Mouse (Mus musculus): ENCODE data around the gene Gstm7. TPM values are rescaled to one million over a fixed set of nuclear protein-coding genes. Genes with fewer than 3 reads are reported as not detected.
A peak's percentile ranks its signal among the peaks of the same experiment; 100 is the strongest.

The Gstm7 gene
- polyA plus RNA-seq, 1 experiment from 2014 or later = 14.6 TPM

DNA sequence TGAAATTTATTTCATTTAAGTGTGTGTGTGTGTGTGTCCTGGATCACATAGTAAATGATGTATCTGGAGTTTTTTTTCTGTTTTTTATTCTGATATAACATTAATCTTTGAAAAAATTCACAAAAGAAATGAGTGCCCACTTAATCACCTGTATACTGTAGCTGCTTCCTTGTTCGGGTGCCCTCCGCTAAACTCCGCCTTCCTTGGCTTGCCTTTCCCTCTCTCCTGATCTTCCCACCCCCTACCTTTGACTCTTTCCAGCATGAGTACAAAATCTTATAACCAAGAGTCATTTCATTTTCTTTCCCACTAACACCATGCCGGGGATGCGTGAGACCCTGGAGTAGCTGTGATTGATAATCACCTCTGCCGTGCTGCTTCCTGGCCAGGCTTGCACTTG lies 511 bp upstream of the Gstm7 start:
- peak overlapping the region; percentile 54; the same call in 1 of the 2 replicates for H3K27ac ChIP-seq (replicated peaks)
- no peaks in the 10 kb centered on the region for H3K36me3 ChIP-seq
- peaks cover 25% of the 10 kb centered on the region for H3K4me1 ChIP-seq
- no peak for ATAC-seq (ENCODE audit: extremely low read depth, insufficient number of reproducible peaks, low FRiP score, low TSS enrichment)
- no peaks in the 10 kb centered on the region for H3K9me3 ChIP-seq
- H3K9ac ChIP-seq = no peak overlapping the region; the same call in 1 of the 2 replicates
- H3K4me3 ChIP-seq = no peak overlapping the region
- WGBS = 67% methylated on average over 6 of the region's 6 CpGs
- H3K27me3 ChIP-seq (replicated peaks) = peaks cover 11% of the 10 kb centered on the region
- no peak overlapping the region; the same call in 1 of the 2 replicates for H3K4me2 ChIP-seq

GRCm38 (mm10) chr3:107931134-107931533 lies 483 bp downstream of the Gstm7 start:
- H3K36me3 ChIP-seq = no peaks in the 10 kb centered on the region
- H3K9ac ChIP-seq = peak overlapping the region; percentile 75
- H3K27ac ChIP-seq (replicated peaks) = peak overlapping the region; percentile 71
- ATAC-seq (ENCODE audit: extremely low read depth, insufficient number of reproducible peaks, low FRiP score, low TSS enrichment) = no peak
- peak overlapping the region; percentile 69 for H3K4me2 ChIP-seq
- peak overlapping the region; percentile 48 for H3K4me3 ChIP-seq
- H3K4me1 ChIP-seq = peaks cover 22% of the 10 kb centered on the region
- peaks cover 8% of the 10 kb centered on the region; the same call in 1 of the 2 replicates for H3K27me3 ChIP-seq (replicated peaks)
- 45% methylated on average over 2 of the region's 2 CpGs for WGBS
- no peaks in the 10 kb centered on the region for H3K9me3 ChIP-seq

GRCm38 (mm10) chr3:107929731-107930130 lies 1.9 kb downstream of the Gstm7 start:
- H3K4me1 ChIP-seq = peaks cover 10% of the 10 kb centered on the region
- peaks cover 10% of the 10 kb centered on the region; the same call in 1 of the 2 replicates for H3K27me3 ChIP-seq (replicated peaks)
- 83% methylated on average over 4 of the region's 4 CpGs for WGBS
- ATAC-seq (ENCODE audit: extremely low read depth, insufficient number of reproducible peaks, low FRiP score, low TSS enrichment) = no peak
- no peak overlapping the region for H3K27ac ChIP-seq (replicated peaks)
- no peaks in the 10 kb centered on the region for H3K9me3 ChIP-seq
- no peak overlapping the region for H3K4me3 ChIP-seq
- H3K9ac ChIP-seq = no peak overlapping the region
- H3K4me2 ChIP-seq = no peak overlapping the region
- no peaks in the 10 kb centered on the region for H3K36me3 ChIP-seq

DNA sequence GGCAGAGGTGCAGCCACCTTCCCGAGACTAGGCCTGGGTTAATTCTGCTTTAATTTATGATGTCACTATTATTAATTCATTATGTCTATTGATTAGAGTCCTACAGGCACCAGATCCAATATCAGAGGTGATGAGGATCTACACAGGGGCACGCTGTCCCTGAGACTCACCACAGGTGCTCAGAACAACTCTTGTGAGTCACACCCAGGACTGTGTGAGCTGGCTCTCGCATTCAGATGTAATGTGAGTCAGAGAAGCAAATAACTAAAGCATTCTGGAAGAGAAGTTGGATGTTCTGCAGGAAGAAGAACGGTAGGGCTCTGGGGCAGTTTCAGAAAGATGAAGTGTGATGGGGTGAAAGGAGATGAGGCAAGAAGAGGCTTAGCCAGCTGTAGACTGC lies 2.4 kb downstream of the Gstm7 start:
- no peak for ATAC-seq (ENCODE audit: extremely low read depth, insufficient number of reproducible peaks, low FRiP score, low TSS enrichment)
- 76% methylated on average over 4 of the region's 4 CpGs for WGBS
- H3K36me3 ChIP-seq = no peaks in the 10 kb centered on the region

DNA sequence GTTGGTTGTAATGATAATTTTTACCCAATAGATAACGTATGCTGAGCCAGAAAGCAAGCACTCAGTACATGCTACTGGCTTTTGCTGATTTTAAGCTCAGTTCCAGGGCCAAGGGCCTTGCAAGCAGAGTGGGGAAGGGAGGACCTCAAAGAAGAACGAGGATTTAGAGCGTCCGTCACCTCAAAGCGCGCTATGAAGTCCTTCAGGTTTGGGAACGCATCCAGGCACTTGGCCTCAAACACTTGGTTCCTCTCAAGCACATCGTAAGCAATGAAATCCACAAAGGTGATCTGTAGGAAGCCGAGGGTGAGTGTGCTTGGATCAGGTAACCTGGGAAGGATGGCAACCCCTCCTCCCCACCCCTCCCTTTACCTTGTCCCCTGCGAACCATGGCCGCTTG lies 2.9 kb downstream of the Gstm7 start:
- Histone ChIP-seq H3K4me1 (peaks cover 10% of the 10 kb centered on the region), H3K27me3 (replicated peaks) (peaks cover 5% of the 10 kb centered on the region; the same call in 1 of the 2 replicates), H3K36me3 (no peaks in the 10 kb centered on the region), H3K4me3 (no peak overlapping the region), H3K9ac (no peak overlapping the region), H3K4me2 (no peak overlapping the region), H3K27ac (replicated peaks) (no peak overlapping the region), H3K9me3 (no peaks in the 10 kb centered on the region)
- no peak for ATAC-seq (ENCODE audit: extremely low read depth, insufficient number of reproducible peaks, low FRiP score, low TSS enrichment)
- 82% methylated on average over 11 of the region's 11 CpGs for WGBS

More for the DNA sequence above, 2.4 kb downstream of the Gstm7 start:
- Histone ChIP-seq H3K27me3 (replicated peaks) (peaks cover 10% of the 10 kb centered on the region; the same call in 1 of the 2 replicates), H3K4me2 (no peak overlapping the region), H3K9me3 (no peaks in the 10 kb centered on the region), H3K27ac (replicated peaks) (no peak overlapping the region), H3K9ac (no peak overlapping the region), H3K4me3 (no peak overlapping the region), H3K4me1 (peaks cover 10% of the 10 kb centered on the region)

- Histone ChIP-seq H3K9ac (no peak overlapping the region), H3K4me2 (no peak overlapping the region), H3K4me1 (peaks cover 10% of the 10 kb centered on the region), H3K27ac (replicated peaks) (no peak overlapping the region), H3K27me3 (replicated peaks) (peaks cover 5% of the 10 kb centered on the region; the same call in 1 of the 2 replicates), H3K36me3 (no peaks in the 10 kb centered on the region), H3K4me3 (no peak overlapping the region), H3K9me3 (no peaks in the 10 kb centered on the region)
- ATAC-seq (ENCODE audit: extremely low read depth, insufficient number of reproducible peaks, low FRiP score, low TSS enrichment) = no peak
- WGBS = 75% methylated on average over 3 of the region's 3 CpGs
These were observed 3.8 kb downstream of the Gstm7 start for GRCm38 (mm10) chr3:107927841-107928240.

DNA sequence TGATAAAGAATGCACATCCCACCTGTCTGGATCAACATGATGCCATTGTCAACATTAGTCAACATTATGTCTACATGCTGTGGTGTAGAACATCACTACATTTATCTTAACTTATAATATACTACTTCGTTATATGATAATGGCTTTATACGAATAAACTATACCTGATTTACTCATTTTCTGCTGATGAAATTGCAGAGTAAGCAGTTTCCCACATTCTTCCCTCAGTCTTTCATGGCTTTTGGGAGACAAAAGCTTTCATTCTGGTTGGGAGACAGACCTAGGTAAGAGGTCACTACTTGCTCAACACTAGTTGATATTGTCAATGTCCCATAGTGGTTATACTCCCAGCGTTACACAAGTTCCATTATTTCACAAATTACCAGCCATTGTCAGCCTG lies 6.3 kb downstream of the Gstm7 start:
- 76% methylated on average over 3 of the region's 3 CpGs for WGBS
- no peak overlapping the region for H3K4me2 ChIP-seq
- no peaks in the 10 kb centered on the region for H3K36me3 ChIP-seq
- no peaks in the 10 kb centered on the region for H3K9me3 ChIP-seq
- no peak overlapping the region for H3K4me3 ChIP-seq
- ATAC-seq (ENCODE audit: extremely low read depth, insufficient number of reproducible peaks, low FRiP score, low TSS enrichment) = no peak
- no peak overlapping the region for H3K9ac ChIP-seq
- no peak overlapping the region for H3K27ac ChIP-seq (replicated peaks)
- H3K4me1 ChIP-seq = no peaks in the 10 kb centered on the region
- peaks cover 16% of the 10 kb centered on the region; the same call in 1 of the 2 replicates for H3K27me3 ChIP-seq (replicated peaks)

GRCm38 (mm10) chr3:107920348-107920747 lies 11.3 kb downstream of the Gstm7 start:
- no peak for ATAC-seq (ENCODE audit: extremely low read depth, insufficient number of reproducible peaks, low FRiP score, low TSS enrichment)
- H3K27ac ChIP-seq (replicated peaks) = no peak overlapping the region
- no peak overlapping the region for H3K4me3 ChIP-seq
- WGBS = 92% methylated on average over 5 of the region's 5 CpGs
- no peak overlapping the region for H3K9ac ChIP-seq
- no peak overlapping the region for H3K4me2 ChIP-seq
- H3K4me1 ChIP-seq = no peaks in the 10 kb centered on the region
- H3K36me3 ChIP-seq = no peaks in the 10 kb centered on the region
- peaks cover 30% of the 10 kb centered on the region for H3K27me3 ChIP-seq (replicated peaks)
- no peaks in the 10 kb centered on the region for H3K9me3 ChIP-seq

DNA sequence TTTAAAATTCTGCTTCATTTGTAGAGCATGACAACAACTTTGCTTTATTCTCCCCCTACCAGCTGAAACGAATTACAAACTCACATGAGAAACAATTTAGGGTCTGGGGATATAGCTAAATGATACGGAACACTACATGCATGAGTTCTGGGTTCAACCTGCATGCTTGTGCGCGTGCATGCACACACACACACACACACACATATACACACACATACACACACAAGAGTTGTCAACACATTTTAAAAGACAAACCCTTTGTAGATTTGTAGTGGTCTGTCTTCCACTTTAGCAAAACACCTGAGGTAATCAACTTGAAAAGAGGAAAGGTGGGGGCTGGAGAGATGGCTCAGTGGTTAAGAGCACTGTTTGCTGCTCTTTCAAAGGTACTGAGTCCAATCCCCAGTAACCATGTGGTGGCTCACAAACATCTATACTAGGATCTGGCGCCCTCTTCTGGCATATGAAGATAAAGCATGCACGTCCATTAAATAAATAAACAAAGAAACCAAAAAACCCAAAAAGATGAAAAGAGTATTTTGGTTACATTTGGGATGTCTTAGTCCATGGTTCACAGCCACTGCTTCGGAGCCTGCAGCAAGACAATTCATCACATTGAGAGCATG lies 13.7 kb downstream of the Gstm7 start:
- H3K27me3 ChIP-seq (replicated peaks) = peaks cover 25% of the 10 kb centered on the region
- H3K36me3 ChIP-seq = no peaks in the 10 kb centered on the region
- 52% methylated on average over 7 of the region's 7 CpGs for WGBS
- H3K4me3 ChIP-seq = no peak overlapping the region
- no peak for ATAC-seq (ENCODE audit: extremely low read depth, insufficient number of reproducible peaks, low FRiP score, low TSS enrichment)
- H3K27ac ChIP-seq (replicated peaks) = no peak overlapping the region
- H3K4me2 ChIP-seq = no peak overlapping the region
- no peaks in the 10 kb centered on the region for H3K4me1 ChIP-seq
- H3K9me3 ChIP-seq = no peaks in the 10 kb centered on the region
- H3K9ac ChIP-seq = no peak overlapping the region

- no peak overlapping the region for H3K9ac ChIP-seq
- peaks cover 25% of the 10 kb centered on the region for H3K27me3 ChIP-seq (replicated peaks)
- H3K9me3 ChIP-seq = no peaks in the 10 kb centered on the region
- no peak overlapping the region for H3K27ac ChIP-seq (replicated peaks)
- H3K36me3 ChIP-seq = no peaks in the 10 kb centered on the region
- H3K4me2 ChIP-seq = no peak overlapping the region
- H3K4me3 ChIP-seq = no peak overlapping the region
- ATAC-seq (ENCODE audit: extremely low read depth, insufficient number of reproducible peaks, low FRiP score, low TSS enrichment) = no peak
- 72% methylated on average over 3 of the region's 3 CpGs for WGBS
- no peaks in the 10 kb centered on the region for H3K4me1 ChIP-seq
These were observed 14.5 kb downstream of the Gstm7 start for GRCm38 (mm10) chr3:107917097-107917496.

DNA sequence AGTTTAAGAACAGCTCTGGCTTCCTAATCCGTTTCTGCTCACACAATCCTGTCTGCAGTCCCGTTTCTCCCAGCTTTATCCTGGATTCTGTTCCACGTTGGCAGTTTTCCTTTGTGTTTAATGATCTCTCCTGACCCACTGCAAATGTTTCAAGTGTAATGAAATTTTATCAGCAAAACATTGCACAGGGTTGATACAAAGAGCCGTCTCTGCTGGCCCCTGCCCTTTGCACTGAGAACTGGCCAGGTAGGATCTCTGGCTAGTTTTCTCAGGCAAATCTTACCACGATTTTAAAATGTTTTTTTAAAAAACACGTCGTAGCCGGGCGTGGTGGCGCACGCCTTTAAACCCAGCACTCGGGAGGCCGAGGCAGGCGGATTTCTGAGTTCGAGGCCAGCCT lies 14.9 kb downstream of the Gstm7 start:
- Histone ChIP-seq H3K9me3 (no peaks in the 10 kb centered on the region), H3K9ac (no peak overlapping the region), H3K36me3 (no peaks in the 10 kb centered on the region), H3K27me3 (replicated peaks) (peaks cover 24% of the 10 kb centered on the region), H3K27ac (replicated peaks) (no peak overlapping the region), H3K4me1 (no peaks in the 10 kb centered on the region), H3K4me2 (no peak overlapping the region), H3K4me3 (no peak overlapping the region)
- WGBS = 75% methylated on average over 15 of the region's 15 CpGs
- ATAC-seq (ENCODE audit: extremely low read depth, insufficient number of reproducible peaks, low FRiP score, low TSS enrichment) = no peak

- H3K9me3 ChIP-seq = no peaks in the 10 kb centered on the region
- H3K4me3 ChIP-seq = no peak overlapping the region
- no peak overlapping the region for H3K27ac ChIP-seq (replicated peaks)
- peaks cover 5% of the 10 kb centered on the region for H3K4me1 ChIP-seq
- H3K4me2 ChIP-seq = no peak overlapping the region
- WGBS = 55% methylated on average over 6 of the region's 6 CpGs
- H3K27me3 ChIP-seq (replicated peaks) = 0 out of 2 replicates have a peak, but pooled peaks cover 4% of the 10 kb centered on the region
- no peaks in the 10 kb centered on the region for H3K36me3 ChIP-seq
- ATAC-seq (ENCODE audit: extremely low read depth, insufficient number of reproducible peaks, low FRiP score, low TSS enrichment) = no peak
- H3K9ac ChIP-seq = no peak overlapping the region
These were observed 25.7 kb downstream of the Gstm7 start for GRCm38 (mm10) chr3:107905942-107906341.
